Mouse (Mus musculus) urinary bladder, adult 18-20 months (tissue): ENCODE results near the gene Ccer2.

ENCODE experiments used
- DNase-seq, 2 experiments: peaks; one replicate each; pipeline ENCODE4 v3.0.0; 2022; ENCODE audit warnings: low spot score in 2 of 2, mixed read lengths in 2 of 2

The Ccer2 gene

GRCm38 (mm10) chr7:28790066-28790806, 34.3 kb downstream of the Ccer2 start:
- no peak for DNase-seq

GRCm38 (mm10) chr7:28791706-28792105, 35.7 kb downstream of the Ccer2 start:
- no peak for DNase-seq

DNA sequence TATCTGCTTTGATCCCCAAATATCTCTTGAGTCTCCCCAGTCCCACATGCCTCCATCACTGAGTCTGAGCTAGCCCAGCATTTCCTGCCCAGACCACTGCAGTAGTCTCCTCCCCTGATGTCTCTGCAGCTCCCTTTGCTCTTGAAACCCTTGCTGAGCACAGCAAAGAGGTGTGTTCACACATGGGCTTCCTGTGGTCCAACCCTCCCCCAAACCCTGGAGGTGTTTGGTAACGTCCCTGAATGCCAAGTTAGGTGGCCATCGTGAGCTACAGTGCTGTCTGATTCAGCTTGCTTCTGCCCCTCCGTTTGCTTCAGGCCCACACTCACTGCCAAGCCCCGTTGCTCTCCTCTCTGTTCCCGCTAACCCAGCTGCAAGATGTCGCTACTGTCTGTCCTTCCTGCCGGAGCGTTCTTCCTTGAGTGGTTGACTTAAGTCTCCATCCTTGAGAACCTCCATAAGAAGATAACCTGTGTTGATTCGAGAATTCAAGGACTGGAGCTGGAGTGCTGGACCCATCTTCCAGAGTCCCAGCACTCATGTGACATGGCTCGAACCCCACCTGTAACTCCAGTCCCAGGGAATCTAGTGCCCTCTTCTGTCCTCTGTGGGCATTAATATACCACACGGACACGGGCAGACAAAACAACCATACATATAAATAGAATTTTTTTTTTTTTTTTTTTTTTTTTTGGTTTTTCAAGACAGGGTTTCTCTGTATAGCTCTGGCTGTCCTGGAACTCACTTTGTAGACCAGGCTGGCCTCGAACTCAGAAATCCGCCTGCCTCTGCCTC, 36.6 kb downstream of the Ccer2 start:
- DNase-seq: no peak

DNA sequence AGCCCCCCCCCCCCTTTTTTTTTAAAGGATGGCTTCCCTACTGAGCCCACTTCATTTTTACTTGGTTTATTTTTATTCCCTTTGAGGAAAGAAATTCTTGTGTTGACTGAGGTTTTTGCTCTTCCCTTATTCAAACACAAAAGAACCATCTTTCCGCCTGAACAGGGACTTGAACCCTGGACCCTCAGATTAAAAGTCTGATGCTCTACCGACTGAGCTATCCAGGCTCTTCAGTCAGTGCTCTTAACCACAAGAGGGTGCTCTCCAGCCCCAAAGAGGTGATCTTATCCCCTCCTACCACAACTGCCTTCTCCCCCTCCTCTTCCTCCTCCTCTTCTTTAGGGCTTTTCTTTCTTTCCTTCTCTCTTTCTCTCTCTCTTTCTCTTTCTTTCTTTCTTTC, 37.9 kb downstream of the Ccer2 start:
- no peak for DNase-seq

DNA sequence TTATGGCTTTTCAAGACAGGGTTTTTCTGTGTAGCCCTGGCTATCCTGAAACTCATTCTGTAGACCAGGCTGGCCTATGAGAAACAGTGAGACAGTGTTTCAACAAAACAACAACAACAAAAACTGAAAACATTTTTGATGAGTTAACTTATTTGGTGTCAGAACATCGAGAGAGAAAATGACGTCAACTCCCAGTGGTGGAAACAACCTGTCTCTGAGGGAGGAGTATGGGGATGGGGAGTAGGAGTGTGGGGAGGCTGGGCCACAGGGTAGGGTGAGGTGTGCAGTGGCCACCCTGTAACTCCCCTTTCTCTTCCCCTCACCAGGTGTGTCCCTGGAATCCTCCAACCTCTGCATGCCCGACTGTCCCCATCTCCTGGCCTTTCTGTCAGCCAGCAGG, 38.5 kb downstream of the Ccer2 start:
- no peak for DNase-seq

GRCm38 (mm10) chr7:28795832-28796231, 39.9 kb downstream of the Ccer2 start:
- no peak for DNase-seq

DNA sequence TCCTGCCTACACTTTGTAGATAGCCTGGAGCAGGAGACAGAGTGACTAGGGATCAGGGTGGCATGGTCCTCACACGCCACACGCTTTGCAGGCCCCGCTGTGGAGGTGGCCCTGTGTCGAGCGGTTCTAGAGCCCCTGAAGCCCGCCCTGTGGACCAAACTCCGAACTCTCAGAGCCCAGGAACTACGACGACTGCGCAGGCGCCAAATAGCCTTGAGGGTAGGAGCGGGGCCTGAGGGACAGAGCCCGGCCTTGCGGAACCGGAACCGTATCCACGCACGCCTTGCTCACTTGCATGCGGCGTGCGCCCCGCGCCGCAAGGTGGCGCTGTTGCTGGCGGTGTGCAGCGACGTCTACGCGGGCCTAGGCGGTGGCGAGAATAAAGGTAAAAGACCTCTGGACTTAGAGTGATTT, 40.6 kb downstream of the Ccer2 start:
- peak; percentile 70 to 71 for DNase-seq

DNA sequence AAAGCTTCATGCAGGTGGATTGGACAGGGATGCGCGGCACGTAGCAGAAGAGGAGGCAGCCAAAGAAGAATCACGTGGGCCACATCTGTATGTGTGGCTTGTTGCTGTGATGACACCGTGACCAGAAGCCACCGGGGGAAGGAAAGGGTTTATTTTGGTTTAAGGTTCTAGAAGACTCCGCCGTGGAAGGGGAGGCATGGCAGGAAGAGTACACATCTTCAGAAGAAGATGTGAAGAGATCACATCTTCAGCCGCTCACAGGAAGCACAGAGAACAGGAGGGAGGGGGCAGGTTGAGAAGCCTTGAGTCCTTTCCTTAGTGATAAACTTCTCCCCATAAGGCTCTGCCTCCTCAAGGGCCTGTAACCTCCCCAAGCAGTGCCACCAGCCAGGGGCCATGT, 44.0 kb downstream of the Ccer2 start:
- DNase-seq: no peak

DNA sequence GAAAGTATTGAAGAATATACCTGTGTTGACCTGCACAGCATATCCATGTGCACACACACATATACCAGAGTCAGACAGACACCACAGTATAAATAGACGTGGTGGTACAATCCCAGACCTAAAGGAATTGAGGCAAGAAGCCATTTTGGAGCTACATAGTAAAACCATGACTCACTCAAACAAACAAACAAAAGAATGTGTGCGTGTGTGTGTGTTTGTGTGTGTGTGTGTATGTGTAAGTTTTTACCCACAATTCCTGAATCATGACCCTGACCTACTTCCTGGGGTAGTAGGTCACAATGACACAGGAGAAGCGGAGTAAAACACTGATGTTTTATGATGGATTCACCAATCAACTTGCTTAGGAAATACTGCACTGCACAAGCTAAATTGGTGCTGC, 45.5 kb downstream of the Ccer2 start:
- DNase-seq: no peak

- DNase-seq: peak in 1 of 2 experiments; percentile 80
These were observed 46.1 kb downstream of the Ccer2 start for GRCm38 (mm10) chr7:28801901-28802670.

GRCm38 (mm10) chr7:28802846-28803588, 47.0 kb downstream of the Ccer2 start:
- DNase-seq: no peak

DNA sequence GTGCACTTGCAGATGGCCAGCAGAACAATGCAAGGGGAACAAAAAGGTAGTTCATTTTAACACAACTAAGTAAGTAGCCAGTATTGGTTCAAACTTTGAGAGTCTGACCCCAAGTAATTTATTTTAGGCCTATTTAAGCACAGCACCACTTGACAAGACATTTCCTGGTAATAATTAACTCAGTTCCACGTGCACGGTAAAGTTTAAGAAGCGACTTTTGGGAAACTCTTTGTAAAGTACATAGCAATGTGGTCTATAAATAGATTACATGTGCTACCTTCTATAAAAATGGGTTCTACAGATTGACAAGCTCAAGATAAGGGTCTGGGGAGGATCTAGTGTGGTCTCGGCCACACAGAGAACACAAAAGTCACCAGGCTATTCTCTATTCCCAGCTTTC, 47.8 kb downstream of the Ccer2 start:
- DNase-seq: no peak

DNA sequence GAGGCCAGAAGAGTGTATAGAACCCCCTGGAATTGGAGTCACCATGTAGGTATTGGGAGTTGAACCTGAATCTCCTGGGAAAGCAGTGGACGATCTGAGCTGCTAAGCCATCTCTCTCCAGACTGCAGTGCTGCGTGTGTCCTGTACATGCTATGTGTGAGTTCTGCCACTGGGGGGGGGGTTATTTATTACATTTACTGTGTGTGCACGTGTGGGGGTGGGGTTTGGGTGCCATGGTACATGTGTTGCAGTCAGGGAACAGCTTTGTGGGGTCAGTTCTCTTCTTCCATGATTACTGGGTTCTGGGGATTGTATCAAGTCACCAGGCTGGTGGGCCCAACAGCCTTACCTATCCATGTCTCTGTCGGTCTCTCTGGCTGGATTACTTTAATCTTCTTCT, 50.9 kb downstream of the Ccer2 start:
- no peak for DNase-seq

GRCm38 (mm10) chr7:28807641-28808220, 51.8 kb downstream of the Ccer2 start:
- no peak for DNase-seq

DNA sequence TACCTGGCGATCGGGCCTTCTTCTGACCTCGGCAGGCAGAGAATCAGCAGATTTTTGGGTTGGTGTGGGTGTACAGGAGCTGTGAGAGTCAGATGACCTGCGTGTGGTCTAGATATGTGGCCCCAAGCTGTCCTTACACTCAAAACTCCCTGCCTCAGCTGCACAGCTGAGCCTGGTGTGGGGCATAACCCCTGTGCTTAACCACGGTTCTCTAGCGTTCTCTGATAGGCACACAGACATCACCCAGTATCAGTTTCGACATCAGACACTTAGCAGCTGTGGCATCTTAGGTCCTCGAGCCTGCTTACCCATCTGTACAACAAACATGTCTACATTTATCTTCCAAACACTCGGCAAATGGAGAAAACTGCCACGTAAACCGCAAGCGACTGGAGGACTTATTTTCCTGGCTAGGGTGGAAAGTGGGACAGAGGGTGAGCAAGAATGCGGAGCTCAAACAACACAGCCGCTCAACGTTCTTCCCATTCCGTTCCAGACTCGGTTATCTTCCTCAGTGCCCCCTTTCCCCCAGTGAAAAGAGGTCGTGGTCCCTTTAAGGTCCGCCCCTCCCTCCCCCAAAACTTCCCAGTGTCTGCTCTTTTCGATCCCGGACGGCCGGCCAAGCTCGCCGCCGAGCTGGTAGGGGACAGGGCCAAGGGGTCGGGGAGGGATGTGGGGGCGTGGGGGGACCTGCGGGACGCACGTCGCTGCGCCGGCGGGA, 52.4 kb downstream of the Ccer2 start, which contains the start of gene Hnrnpl:
Gene Hnrnpl (plus strand): TSS at position 321 of the 721 bp plus-strand sequence.
- peak in 1 of 2 experiments; percentile 61 for DNase-seq
